Mouse (Mus musculus): ENCODE measurements around the gene Usf1. TPM values are rescaled to one million over a fixed set of nuclear protein-coding genes. Genes with fewer than 3 reads are reported as not detected.
A peak's percentile ranks its signal among the peaks of the same experiment; 100 is the strongest.

The Usf1 gene
- polyA plus RNA-seq (2015; fragmentation: Nextera tagmentation; extraction: Ambion mirVana) = 207 and 226 TPM in 2 replicates

- peak within 1 kb of the TSS; percentile 98 for H3K9ac ChIP-seq (replicated peaks; ENCODE audit: low read depth, low read length)
- peaks cover 21% of the 10 kb centered on the region for H3K4me1 ChIP-seq (replicated peaks; ENCODE audit: control insufficient read depth, insufficient read depth, low read length)
- peaks cover 8% of the 10 kb centered on the region for H3K27me3 ChIP-seq (replicated peaks; ENCODE audit: control insufficient read depth, insufficient read depth, low read length)
- H3K4me2 ChIP-seq (ENCODE audit: low read length) = peak within 1 kb of the TSS; percentile 66
- peaks cover 9% of the 10 kb centered on the region for H3K36me3 ChIP-seq (ENCODE audit: control insufficient read depth, insufficient read depth)
- under 1% methylated on average over 36 of the region's 36 CpGs for WGBS
- H3K9me3 ChIP-seq (ENCODE audit: control insufficient read depth, low read length) = no peaks in the 10 kb centered on the region
- peak; percentile 98 for ATAC-seq
- peak within 1 kb of the TSS; percentile 97 for H3K27ac ChIP-seq (ENCODE audit: low read length)
- peak within 1 kb of the TSS; percentile 60 for H3K4me3 ChIP-seq (replicated peaks; ENCODE audit: low read length)
Measured at GRCm38 (mm10) chr1:171410947-171411484, at the start of gene Usf1. Gene Usf1 (plus strand): TSS chr1:171411313.

GRCm38 (mm10) chr1:171365934-171366333 lies 45.2 kb upstream of the Usf1 start:
- Histone ChIP-seq H3K27ac (ENCODE audit: low read length) (no peak overlapping the region), H3K27me3 (replicated peaks; ENCODE audit: control insufficient read depth, insufficient read depth, low read length) (no peaks in the 10 kb centered on the region), H3K36me3 (ENCODE audit: control insufficient read depth, insufficient read depth) (no peaks in the 10 kb centered on the region), H3K4me3 (replicated peaks; ENCODE audit: low read length) (no peak overlapping the region), H3K9me3 (ENCODE audit: control insufficient read depth, low read length) (no peaks in the 10 kb centered on the region), H3K4me2 (ENCODE audit: low read length) (no peak overlapping the region), H3K9ac (replicated peaks; ENCODE audit: low read depth, low read length) (no peak overlapping the region), H3K4me1 (replicated peaks; ENCODE audit: control insufficient read depth, insufficient read depth, low read length) (peaks cover 7% of the 10 kb centered on the region)
- no peak for ATAC-seq
- 48% methylated on average over 7 of the region's 7 CpGs for WGBS

- no peaks in the 10 kb centered on the region for H3K36me3 ChIP-seq (ENCODE audit: control insufficient read depth, insufficient read depth)
- no peaks in the 10 kb centered on the region for H3K9me3 ChIP-seq (ENCODE audit: control insufficient read depth, low read length)
- H3K9ac ChIP-seq (replicated peaks; ENCODE audit: low read depth, low read length) = no peak within 1 kb of the TSS
- 43% methylated on average over 20 of the region's 20 CpGs for WGBS
- no peaks in the 10 kb centered on the region for H3K27me3 ChIP-seq (replicated peaks; ENCODE audit: control insufficient read depth, insufficient read depth, low read length)
- H3K4me3 ChIP-seq (replicated peaks; ENCODE audit: low read length) = no peak within 1 kb of the TSS
- no peak within 1 kb of the TSS for H3K4me2 ChIP-seq (ENCODE audit: low read length)
- no peak within 1 kb of the TSS for H3K27ac ChIP-seq (ENCODE audit: low read length)
- no peak for ATAC-seq
- no peaks in the 10 kb centered on the region for H3K4me1 ChIP-seq (replicated peaks; ENCODE audit: control insufficient read depth, insufficient read depth, low read length)
Measured at GRCm38 (mm10) chr1:171369845-171370556, 41.1 kb upstream of the Usf1 start, which contains the start of gene Nectin4. Gene Nectin4 (plus strand): TSS chr1:171370099.

GRCm38 (mm10) chr1:171372880-171373279 lies 38.2 kb upstream of the Usf1 start:
- H3K36me3 ChIP-seq (ENCODE audit: control insufficient read depth, insufficient read depth) = no peaks in the 10 kb centered on the region
- no peaks in the 10 kb centered on the region for H3K4me1 ChIP-seq (replicated peaks; ENCODE audit: control insufficient read depth, insufficient read depth, low read length)
- H3K9ac ChIP-seq (replicated peaks; ENCODE audit: low read depth, low read length) = no peak overlapping the region
- no peaks in the 10 kb centered on the region for H3K27me3 ChIP-seq (replicated peaks; ENCODE audit: control insufficient read depth, insufficient read depth, low read length)
- ATAC-seq = no peak
- H3K4me2 ChIP-seq (ENCODE audit: low read length) = no peak overlapping the region
- 42% methylated on average over 3 of the region's 3 CpGs for WGBS
- no peaks in the 10 kb centered on the region for H3K9me3 ChIP-seq (ENCODE audit: control insufficient read depth, low read length)
- no peak overlapping the region for H3K27ac ChIP-seq (ENCODE audit: low read length)
- no peak overlapping the region for H3K4me3 ChIP-seq (replicated peaks; ENCODE audit: low read length)

- WGBS = 3% methylated on average over 3 of the region's 4 CpGs
- H3K27ac ChIP-seq (ENCODE audit: low read length) = no peak overlapping the region
- no peak for ATAC-seq
Measured at GRCm38 (mm10) chr1:171373946-171374345, 37.2 kb upstream of the Usf1 start.

GRCm38 (mm10) chr1:171375646-171376097 lies 35.4 kb upstream of the Usf1 start:
- Histone ChIP-seq H3K4me1 (replicated peaks; ENCODE audit: control insufficient read depth, insufficient read depth, low read length) (peaks cover 9% of the 10 kb centered on the region), H3K9ac (replicated peaks; ENCODE audit: low read depth, low read length) (no peak overlapping the region), H3K9me3 (ENCODE audit: control insufficient read depth, low read length) (no peaks in the 10 kb centered on the region), H3K4me3 (replicated peaks; ENCODE audit: low read length) (no peak overlapping the region), H3K27ac (ENCODE audit: low read length) (no peak overlapping the region), H3K4me2 (ENCODE audit: low read length) (no peak overlapping the region), H3K27me3 (replicated peaks; ENCODE audit: control insufficient read depth, insufficient read depth, low read length) (peaks cover 7% of the 10 kb centered on the region), H3K36me3 (ENCODE audit: control insufficient read depth, insufficient read depth) (no peaks in the 10 kb centered on the region)
- WGBS = 50% methylated on average over 9 of the region's 9 CpGs
- no peak for ATAC-seq

More at GRCm38 (mm10) chr1:171373946-171374345, 37.2 kb upstream of the Usf1 start:
- H3K36me3 ChIP-seq (ENCODE audit: control insufficient read depth, insufficient read depth) = no peaks in the 10 kb centered on the region
- H3K9ac ChIP-seq (replicated peaks; ENCODE audit: low read depth, low read length) = no peak overlapping the region
- no peak overlapping the region for H3K4me3 ChIP-seq (replicated peaks; ENCODE audit: low read length)
- no peaks in the 10 kb centered on the region for H3K27me3 ChIP-seq (replicated peaks; ENCODE audit: control insufficient read depth, insufficient read depth, low read length)
- H3K9me3 ChIP-seq (ENCODE audit: control insufficient read depth, low read length) = no peaks in the 10 kb centered on the region
- H3K4me1 ChIP-seq (replicated peaks; ENCODE audit: control insufficient read depth, insufficient read depth, low read length) = no peaks in the 10 kb centered on the region
- no peak overlapping the region for H3K4me2 ChIP-seq (ENCODE audit: low read length)

- Histone ChIP-seq H3K4me2 (ENCODE audit: low read length) (no peak overlapping the region), H3K27me3 (replicated peaks; ENCODE audit: control insufficient read depth, insufficient read depth, low read length) (peaks cover 12% of the 10 kb centered on the region), H3K9me3 (ENCODE audit: control insufficient read depth, low read length) (no peaks in the 10 kb centered on the region), H3K27ac (ENCODE audit: low read length) (no peak overlapping the region), H3K36me3 (ENCODE audit: control insufficient read depth, insufficient read depth) (no peaks in the 10 kb centered on the region), H3K4me1 (replicated peaks; ENCODE audit: control insufficient read depth, insufficient read depth, low read length) (peaks cover 9% of the 10 kb centered on the region), H3K9ac (replicated peaks; ENCODE audit: low read depth, low read length) (no peak overlapping the region), H3K4me3 (replicated peaks; ENCODE audit: low read length) (no peak overlapping the region)
- WGBS = 90% methylated on average over 6 of the region's 6 CpGs
- no peak for ATAC-seq
Measured at GRCm38 (mm10) chr1:171378298-171378697, 32.8 kb upstream of the Usf1 start.

GRCm38 (mm10) chr1:171379935-171380599 lies 31.0 kb upstream of the Usf1 start:
- peak overlapping the region; percentile 36 for H3K4me3 ChIP-seq (replicated peaks; ENCODE audit: low read length)
- peak overlapping the region; percentile 55 for H3K4me2 ChIP-seq (ENCODE audit: low read length)
- peak overlapping the region; percentile 42; the same call in 1 of the 2 replicates for H3K9ac ChIP-seq (replicated peaks; ENCODE audit: low read depth, low read length)
- H3K4me1 ChIP-seq (replicated peaks; ENCODE audit: control insufficient read depth, insufficient read depth, low read length) = peaks cover 9% of the 10 kb centered on the region
- peaks cover 12% of the 10 kb centered on the region for H3K27me3 ChIP-seq (replicated peaks; ENCODE audit: control insufficient read depth, insufficient read depth, low read length)
- no peaks in the 10 kb centered on the region for H3K36me3 ChIP-seq (ENCODE audit: control insufficient read depth, insufficient read depth)
- H3K9me3 ChIP-seq (ENCODE audit: control insufficient read depth, low read length) = no peaks in the 10 kb centered on the region
- no peak overlapping the region for H3K27ac ChIP-seq (ENCODE audit: low read length)
- under 1% methylated on average over 31 of the region's 31 CpGs for WGBS
- ATAC-seq = peak; percentile 74

- no peak overlapping the region for H3K9ac ChIP-seq (replicated peaks; ENCODE audit: low read depth, low read length)
- no peak overlapping the region for H3K4me2 ChIP-seq (ENCODE audit: low read length)
- WGBS = 88% methylated on average over 11 of the region's 11 CpGs
- peaks cover 9% of the 10 kb centered on the region for H3K4me1 ChIP-seq (replicated peaks; ENCODE audit: control insufficient read depth, insufficient read depth, low read length)
- ATAC-seq = no peak
- no peaks in the 10 kb centered on the region for H3K36me3 ChIP-seq (ENCODE audit: control insufficient read depth, insufficient read depth)
- no peak overlapping the region for H3K27ac ChIP-seq (ENCODE audit: low read length)
- no peak overlapping the region for H3K4me3 ChIP-seq (replicated peaks; ENCODE audit: low read length)
- H3K27me3 ChIP-seq (replicated peaks; ENCODE audit: control insufficient read depth, insufficient read depth, low read length) = peaks cover 12% of the 10 kb centered on the region
- no peaks in the 10 kb centered on the region for H3K9me3 ChIP-seq (ENCODE audit: control insufficient read depth, low read length)
Measured at GRCm38 (mm10) chr1:171382096-171382620, 29.0 kb upstream of the Usf1 start.
